Mouse (Mus musculus): Measurements from ENCODE around the gene Trrap.
A peak's percentile ranks its signal among the peaks of the same experiment; 100 is the strongest.

Gene Trrap

DNA sequence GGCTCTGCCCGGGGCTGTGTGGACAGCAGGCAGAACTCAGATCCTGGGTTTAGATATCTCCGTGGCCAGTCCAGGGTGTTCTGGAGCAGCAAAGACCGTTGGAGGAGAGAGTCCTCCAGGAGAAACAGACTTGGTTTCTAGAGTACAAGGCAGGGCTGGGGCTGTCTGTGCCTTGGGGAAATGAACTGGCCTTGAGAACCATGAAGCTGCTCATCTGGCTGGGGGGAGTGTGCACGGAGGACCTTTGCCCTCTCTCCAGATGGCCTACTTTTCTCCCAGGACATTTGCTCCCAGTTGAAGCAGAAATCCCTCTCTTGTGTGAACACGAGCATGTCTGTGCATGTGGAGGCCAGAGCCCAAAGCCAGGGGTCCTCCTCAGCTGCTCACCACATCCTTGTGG is 104.8 kb downstream of the Trrap start:
- DNase-seq (ENCODE audit: low spot score) = no peak

GRCm38 (mm10) chr5:144872867-144873266 is 105.3 kb downstream of the Trrap start:
- no peak for DNase-seq (ENCODE audit: low spot score)

DNA sequence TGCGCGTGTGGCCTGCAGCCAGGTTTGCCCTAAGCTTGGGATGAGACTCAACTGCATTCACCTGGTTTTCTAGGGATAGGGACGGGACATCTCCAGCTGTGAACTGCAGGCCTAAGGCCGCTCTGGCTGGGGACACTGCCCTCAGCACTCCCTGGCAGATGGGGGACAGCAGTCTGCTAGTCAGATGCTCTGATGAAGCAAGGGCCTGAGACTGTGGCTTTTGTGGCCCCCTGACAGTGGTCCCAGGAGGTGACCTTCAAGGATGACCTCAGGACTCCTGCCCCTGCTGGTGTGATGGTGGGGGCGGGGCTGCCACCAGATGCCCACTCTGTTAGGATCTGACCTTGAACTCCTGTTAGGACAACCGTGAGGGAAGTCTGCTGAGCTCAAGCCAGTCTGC is 107.7 kb downstream of the Trrap start:
- no peak for DNase-seq (ENCODE audit: low spot score)

GRCm38 (mm10) chr5:144875892-144876291 is 108.4 kb downstream of the Trrap start:
- peak; percentile 37 for DNase-seq (ENCODE audit: low spot score)

DNA sequence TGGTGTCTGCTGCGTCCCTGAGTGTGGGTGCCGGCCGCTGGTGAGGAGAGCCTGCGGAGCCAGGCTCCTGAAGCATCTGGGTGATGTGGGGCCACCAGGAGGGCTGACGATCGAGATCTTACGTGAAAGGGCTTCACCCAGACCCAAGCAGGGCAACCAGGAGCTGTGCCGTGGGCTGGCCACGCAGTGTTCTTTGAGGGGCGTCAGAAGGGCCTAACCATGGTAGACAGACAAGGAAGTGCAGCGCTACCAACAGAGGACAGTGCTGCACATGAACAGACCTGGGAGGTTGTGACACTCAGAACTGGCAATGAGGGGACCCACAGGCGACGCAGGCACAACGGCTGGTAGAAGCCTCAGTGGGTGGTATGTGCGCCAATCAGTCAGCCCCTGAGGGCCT is 109.5 kb downstream of the Trrap start:
- no peak for DNase-seq (ENCODE audit: low spot score)

- no peak for DNase-seq (ENCODE audit: low spot score)
Measured at GRCm38 (mm10) chr5:144881670-144882399, 114.3 kb downstream of the Trrap start.

DNA sequence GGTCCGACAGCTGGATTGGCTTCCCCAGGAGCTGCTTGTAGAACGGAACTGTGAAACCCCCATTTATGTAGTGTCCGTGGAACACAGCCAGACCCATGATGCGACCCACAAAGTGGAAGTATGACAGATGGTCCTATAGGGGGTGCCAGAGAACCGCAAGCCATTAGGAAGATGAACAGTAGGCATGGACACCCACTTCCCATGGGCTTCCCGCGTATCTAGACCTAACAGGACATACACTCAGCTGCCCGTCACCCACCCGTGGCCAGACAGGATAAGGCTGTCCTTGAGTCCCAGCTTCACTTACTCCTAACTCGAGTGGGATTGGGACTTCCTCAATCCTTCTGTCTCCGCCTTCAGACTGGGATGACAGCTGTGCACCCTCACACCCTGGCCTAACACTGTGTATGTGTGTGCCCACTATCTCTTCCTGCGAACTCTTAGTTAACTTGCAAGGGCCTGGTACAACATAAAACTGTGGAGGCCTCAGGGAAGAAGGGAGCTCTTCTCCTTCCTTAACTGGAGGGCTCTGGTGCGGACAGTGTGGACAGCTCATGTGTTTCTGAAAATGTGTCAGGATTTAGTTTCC is 117.2 kb downstream of the Trrap start:
- no peak for DNase-seq (ENCODE audit: low spot score)

DNA sequence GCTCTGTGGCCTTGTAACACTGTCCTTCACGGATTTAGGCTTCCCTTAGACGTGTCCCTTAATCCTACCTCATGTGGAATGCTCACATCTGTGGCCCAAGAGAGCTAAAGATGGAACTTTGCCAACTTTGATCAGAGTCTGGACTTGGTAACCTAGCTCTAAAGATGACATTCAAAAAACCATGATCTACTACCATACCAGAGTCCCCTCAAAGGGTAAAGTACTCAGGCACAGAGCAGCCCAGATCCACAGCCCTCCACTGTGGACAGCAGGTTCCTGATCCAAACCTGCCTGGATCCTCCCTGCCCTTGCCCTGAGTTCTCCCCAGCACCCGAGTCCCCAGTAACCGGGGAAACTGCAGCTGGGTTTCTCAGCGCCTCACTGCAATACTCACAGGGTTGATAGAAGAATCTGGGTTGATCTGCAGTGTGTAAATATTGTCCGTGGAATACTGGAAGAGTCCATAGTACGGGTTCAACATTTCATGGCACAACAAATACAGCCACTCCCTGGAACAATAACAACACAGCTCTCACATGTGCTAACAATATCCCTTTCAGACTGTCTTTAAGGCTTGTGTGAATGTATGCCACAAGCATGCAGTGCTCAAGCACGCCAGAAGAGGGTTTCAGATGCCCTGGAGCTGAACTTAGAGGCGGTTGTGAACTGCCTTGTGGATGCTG is 118.6 kb downstream of the Trrap start:
- no peak for DNase-seq (ENCODE audit: low spot score)

DNA sequence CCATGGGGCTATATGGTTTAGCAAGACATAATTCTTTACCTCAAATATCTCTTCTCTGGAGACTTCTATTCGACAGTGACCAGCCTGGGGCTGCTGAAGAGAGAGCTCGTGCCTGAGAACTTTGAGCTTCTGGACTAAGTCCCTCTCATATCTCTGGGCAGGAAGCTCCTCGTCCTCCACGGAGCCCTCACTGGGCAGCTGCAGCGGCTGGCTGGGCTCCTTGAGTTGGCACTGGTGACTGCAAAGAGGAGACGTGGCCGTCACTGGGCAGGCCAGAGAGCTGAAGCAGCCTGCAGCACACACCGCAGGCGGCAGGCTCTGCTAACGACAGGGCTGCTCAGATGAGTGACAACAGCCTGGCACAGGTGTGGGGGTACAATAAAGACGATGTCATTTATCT is 123.7 kb downstream of the Trrap start:
- DNase-seq (ENCODE audit: low spot score) = no peak

GRCm38 (mm10) chr5:144897881-144898280 is 130.3 kb downstream of the Trrap start:
- DNase-seq (ENCODE audit: low spot score) = no peak

DNA sequence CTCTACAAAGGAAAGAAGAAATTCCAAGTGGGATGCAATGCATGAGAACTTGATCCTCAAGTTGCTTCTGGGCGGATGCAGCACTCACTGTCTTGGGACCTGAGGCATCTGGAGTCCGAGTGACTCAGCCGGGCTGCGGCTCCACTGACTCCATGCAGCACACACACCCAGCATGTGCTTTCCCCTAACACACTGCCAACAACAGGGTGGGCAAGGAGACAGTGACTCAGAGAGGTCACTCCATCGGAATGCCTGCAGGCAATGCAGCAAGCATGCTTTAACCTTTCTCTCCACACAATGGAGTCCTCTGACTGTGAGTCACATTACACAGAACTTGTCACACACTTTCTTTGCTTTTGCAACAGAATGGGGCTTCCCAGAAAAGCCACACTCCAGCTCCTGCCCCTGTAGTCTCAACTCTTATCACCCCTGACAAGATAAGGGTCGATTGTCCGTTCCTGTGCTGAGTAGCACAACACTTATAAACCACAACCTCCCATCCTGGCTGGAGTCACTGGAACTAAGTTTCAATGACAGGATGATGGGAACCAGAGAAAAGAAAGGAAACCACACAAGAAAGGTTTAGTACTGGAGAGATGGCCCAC is 131.0 kb downstream of the Trrap start:
- no peak for DNase-seq (ENCODE audit: low spot score)

- no peak for DNase-seq (ENCODE audit: low spot score)
Measured at GRCm38 (mm10) chr5:144901035-144901434, 133.5 kb downstream of the Trrap start.

DNA sequence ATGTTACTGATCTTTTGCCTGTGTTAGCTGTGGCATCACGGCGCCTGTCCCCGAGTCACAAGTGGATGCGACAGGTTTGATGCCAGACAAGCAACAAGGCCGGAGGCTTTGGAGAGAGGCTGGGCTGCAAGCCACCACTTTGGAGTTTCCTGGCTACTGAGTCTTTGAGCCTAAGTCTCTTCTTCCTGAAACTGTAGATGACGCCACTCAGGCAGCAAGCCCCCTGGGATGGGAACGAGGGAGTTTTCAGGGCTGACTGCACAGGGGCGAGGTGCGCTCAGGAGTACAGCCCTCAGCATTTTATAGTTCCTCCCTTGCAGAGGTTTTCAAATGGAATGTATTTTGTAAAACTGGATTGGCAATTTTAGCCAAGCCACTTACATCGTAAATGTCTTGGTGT is 134.3 kb downstream of the Trrap start:
- DNase-seq (ENCODE audit: low spot score) = no peak

- no peak for DNase-seq (ENCODE audit: low spot score)
Measured at GRCm38 (mm10) chr5:144904356-144905134, 137.0 kb downstream of the Trrap start.

DNA sequence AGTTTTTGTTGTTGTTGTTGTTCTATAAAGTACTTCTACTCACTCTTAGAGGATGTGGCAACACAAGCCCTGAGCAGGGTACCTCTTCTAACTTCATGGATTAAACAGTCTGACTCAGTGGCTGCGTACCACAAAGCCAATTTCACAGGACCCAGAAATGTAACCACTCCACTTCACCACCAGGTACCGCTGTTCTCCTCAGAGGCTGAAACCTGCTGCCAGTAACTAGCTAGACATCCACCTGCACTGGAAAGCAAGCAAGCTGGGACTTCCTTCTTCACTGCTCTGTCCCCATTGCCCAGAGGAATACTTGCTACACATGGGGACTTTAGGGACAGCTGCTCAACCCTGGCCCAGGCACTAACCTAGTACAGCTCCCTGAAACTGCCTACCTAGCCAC is 140.1 kb downstream of the Trrap start:
- no peak for DNase-seq (ENCODE audit: low spot score)

All from spleen, adult 12 weeks (tissue).